Mouse (Mus musculus): Measurements from ENCODE around the gene Vdac1. TPM values are rescaled to one million over a fixed set of nuclear protein-coding genes. Genes with fewer than 3 reads are reported as not detected.
"Not testable (repeated sequence)": the region's sequence is repeated elsewhere in the genome, so short reads cannot be mapped to it uniquely, and the experiment has no call there.

Gene Vdac1
- polyA plus RNA-seq, 1 experiment: 341 TPM

DNA sequence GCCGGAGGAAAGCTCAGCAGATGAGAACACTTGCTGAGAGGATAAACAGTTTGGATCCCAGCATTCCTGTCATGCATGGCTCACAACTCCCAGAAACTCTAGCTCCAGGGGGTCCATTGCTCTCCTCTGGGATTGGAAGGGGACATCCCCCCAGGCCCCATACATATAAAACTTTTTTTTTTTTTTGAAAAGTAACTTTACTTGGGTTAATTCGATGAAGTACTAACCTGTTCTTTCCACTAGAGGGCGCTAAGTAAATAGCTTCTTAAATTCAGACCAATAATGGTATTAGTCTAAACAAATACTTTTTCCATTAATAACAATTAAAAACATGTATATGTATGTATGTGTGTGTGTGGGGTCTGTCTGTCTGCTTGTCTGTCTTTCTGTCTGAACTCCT lies 24.0 kb downstream of the Vdac1 start:
- DNase-seq: no peak
- WGBS: 47% methylated on average over 3 of the region's 3 CpGs
- Histone ChIP-seq H3K4me3 (ENCODE audit: insufficient read depth, low read depth, low read length) (no peak overlapping the region), H3K27ac (ENCODE audit: insufficient read depth, low read depth, low read length) (no peak overlapping the region), H3K36me3 (ENCODE audit: control insufficient read depth, insufficient read depth, low read length) (peaks cover 25% of the 10 kb centered on the region), H3K4me1 (ENCODE audit: control insufficient read depth, insufficient read depth, low read length) (no peaks in the 10 kb centered on the region; the same call in 1 of the 2 replicates), H3K27me3 (replicated peaks; ENCODE audit: control insufficient read depth, insufficient read depth, low read length) (no peaks in the 10 kb centered on the region)
- TF ChIP-seq CTCF (conservative IDR thresholded peaks at IDR 0.05; ENCODE audit: insufficient read depth, insufficient read length, low read depth, low read length): no peak
- no peak for TF ChIP-seq POLR2A (IDR thresholded peaks at IDR 0.05; ENCODE audit: low read depth, low read length)

DNA sequence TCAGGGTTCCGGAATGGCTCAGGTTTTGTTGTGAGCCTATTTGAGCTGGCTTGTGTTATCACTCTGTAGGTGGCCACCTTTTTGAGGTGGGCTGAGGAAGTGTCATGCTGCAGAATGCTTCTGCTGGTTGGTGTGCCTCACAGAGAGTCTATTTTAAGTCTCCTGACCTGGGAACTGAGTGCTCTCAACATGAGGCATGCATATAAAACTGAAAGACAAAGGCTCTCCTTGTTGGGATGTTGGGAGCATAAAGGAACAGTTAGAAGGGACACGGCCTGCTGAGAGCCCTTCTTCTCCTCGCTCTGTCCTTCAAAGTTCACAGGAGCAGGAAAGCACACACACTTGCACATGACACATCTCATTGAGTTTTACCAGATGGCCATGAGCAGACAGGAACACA lies 26.2 kb downstream of the Vdac1 start:
- H3K4me1 ChIP-seq (ENCODE audit: control insufficient read depth, insufficient read depth, low read length): no peaks in the 10 kb centered on the region; the same call in 1 of the 2 replicates
- no peak for DNase-seq
- no peak overlapping the region for H3K4me3 ChIP-seq (ENCODE audit: insufficient read depth, low read depth, low read length)
- no peaks in the 10 kb centered on the region for H3K27me3 ChIP-seq (replicated peaks; ENCODE audit: control insufficient read depth, insufficient read depth, low read length)
- TF ChIP-seq POLR2A (IDR thresholded peaks at IDR 0.05; ENCODE audit: low read depth, low read length) (no peak), CTCF (conservative IDR thresholded peaks at IDR 0.05; ENCODE audit: insufficient read depth, insufficient read length, low read depth, low read length) (no peak)
- WGBS: 94% methylated on average over 3 of the region's 3 CpGs
- no peak overlapping the region for H3K27ac ChIP-seq (ENCODE audit: insufficient read depth, low read depth, low read length)
- peaks cover 23% of the 10 kb centered on the region for H3K36me3 ChIP-seq (ENCODE audit: control insufficient read depth, insufficient read depth, low read length)

DNA sequence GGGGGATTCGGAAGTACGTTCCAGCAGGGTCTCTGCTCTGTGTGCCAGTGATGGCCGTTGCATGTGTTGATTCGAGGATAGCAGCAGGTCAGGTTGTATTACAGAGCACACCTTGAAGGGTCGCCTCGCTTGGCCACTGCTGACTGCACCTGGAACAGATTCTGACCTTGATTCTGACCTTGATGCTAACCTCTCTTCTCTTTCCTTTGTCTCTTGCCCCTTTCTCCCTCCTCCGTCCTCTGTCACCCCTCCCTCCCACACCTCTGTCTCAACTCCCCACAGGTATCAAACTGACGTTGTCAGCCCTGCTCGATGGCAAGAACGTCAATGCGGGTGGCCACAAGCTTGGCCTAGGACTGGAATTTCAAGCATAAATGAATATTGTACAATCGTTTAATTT lies 27.5 kb downstream of the Vdac1 start:
- 73% methylated on average over 12 of the region's 12 CpGs for WGBS
- no peak overlapping the region for H3K27ac ChIP-seq (ENCODE audit: insufficient read depth, low read depth, low read length)
- no peaks in the 10 kb centered on the region for H3K27me3 ChIP-seq (replicated peaks; ENCODE audit: control insufficient read depth, insufficient read depth, low read length)
- TF ChIP-seq CTCF (conservative IDR thresholded peaks at IDR 0.05; ENCODE audit: insufficient read depth, insufficient read length, low read depth, low read length) (no peak), POLR2A (IDR thresholded peaks at IDR 0.05; ENCODE audit: low read depth, low read length) (no peak)
- no peaks in the 10 kb centered on the region; the same call in 1 of the 2 replicates for H3K4me1 ChIP-seq (ENCODE audit: control insufficient read depth, insufficient read depth, low read length)
- H3K36me3 ChIP-seq (ENCODE audit: control insufficient read depth, insufficient read depth, low read length): peaks cover 23% of the 10 kb centered on the region
- no peak for DNase-seq
- H3K4me3 ChIP-seq (ENCODE audit: insufficient read depth, low read depth, low read length): no peak overlapping the region

DNA sequence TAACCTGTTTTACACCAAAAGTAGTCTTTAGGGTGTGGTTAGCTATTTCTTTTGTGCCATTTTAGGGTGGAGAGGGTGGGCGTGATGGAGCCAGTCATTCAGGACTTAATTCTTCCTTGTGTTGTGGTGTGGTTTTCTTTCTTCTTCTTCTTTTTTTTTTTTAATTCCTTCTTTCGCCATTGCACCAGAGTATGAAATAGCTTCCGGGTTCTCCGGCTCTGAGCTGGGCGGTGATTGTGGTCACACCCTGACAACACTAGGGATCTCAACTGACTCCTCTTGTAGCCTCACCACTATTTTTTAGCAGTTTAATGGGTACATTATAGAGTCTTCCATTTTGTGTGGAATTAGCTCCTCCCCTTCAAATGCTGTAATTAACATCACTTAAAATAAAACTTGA lies 28.3 kb downstream of the Vdac1 start:
- H3K27me3 ChIP-seq (replicated peaks; ENCODE audit: control insufficient read depth, insufficient read depth, low read length); DNase-seq; H3K4me1 ChIP-seq (ENCODE audit: control insufficient read depth, insufficient read depth, low read length); H3K4me3 ChIP-seq (ENCODE audit: insufficient read depth, low read depth, low read length); H3K27ac ChIP-seq (ENCODE audit: insufficient read depth, low read depth, low read length): not testable (repeated sequence)
- H3K36me3 ChIP-seq (ENCODE audit: control insufficient read depth, insufficient read depth, low read length): peaks cover 22% of the 10 kb centered on the region
- 85% methylated on average over 5 of the region's 5 CpGs for WGBS

DNA sequence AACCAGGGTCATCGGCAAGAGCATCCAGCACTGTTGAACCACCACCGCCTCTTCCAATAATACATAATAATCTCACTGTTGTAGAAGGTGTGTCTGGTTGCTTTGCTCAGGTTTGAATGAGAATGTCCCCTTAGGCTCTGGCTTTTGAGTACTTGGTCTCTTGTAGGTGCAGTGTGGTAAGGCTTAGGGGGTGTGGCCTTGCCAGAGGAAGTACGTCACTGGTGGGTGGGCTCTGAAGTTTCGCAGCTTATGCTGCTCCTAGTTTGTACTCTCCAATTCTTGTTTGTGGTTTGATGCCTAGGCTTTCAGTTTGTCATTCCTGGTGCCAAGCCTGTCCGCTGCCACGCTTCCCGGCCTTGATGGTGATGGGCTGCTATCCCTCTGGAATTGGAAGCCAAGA lies 29.3 kb downstream of the Vdac1 start:
- Histone ChIP-seq H3K27ac (ENCODE audit: insufficient read depth, low read depth, low read length) (no peak overlapping the region), H3K4me1 (ENCODE audit: control insufficient read depth, insufficient read depth, low read length) (peaks cover 2% of the 10 kb centered on the region; the same call in 1 of the 2 replicates), H3K27me3 (replicated peaks; ENCODE audit: control insufficient read depth, insufficient read depth, low read length) (no peaks in the 10 kb centered on the region), H3K36me3 (ENCODE audit: control insufficient read depth, insufficient read depth, low read length) (peaks cover 20% of the 10 kb centered on the region), H3K4me3 (ENCODE audit: insufficient read depth, low read depth, low read length) (no peak overlapping the region)
- TF ChIP-seq CTCF (conservative IDR thresholded peaks at IDR 0.05; ENCODE audit: insufficient read depth, insufficient read length, low read depth, low read length) (no peak), POLR2A (IDR thresholded peaks at IDR 0.05; ENCODE audit: low read depth, low read length) (no peak)
- 89% methylated on average over 7 of the region's 7 CpGs for WGBS
- no peak for DNase-seq

DNA sequence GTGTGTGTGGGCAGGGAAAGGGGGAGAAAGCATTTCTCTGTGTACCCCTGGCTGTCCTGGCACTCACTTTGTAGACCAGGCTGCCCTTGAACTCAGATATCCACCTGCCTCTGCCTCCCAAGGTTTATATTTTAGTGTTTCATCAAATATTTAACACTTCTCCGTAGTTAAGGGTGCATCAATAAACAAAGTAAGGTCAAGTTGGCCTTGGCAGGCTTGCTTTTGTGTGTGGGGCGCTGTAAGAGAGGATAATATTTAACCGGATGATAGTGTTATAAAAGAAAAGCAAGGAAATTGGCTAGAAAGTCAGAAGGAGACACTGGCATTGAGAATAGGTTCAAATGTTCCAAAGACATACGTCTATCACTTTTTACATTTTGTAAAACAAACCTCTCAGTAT lies 33.8 kb downstream of the Vdac1 start:
- H3K4me3 ChIP-seq (ENCODE audit: insufficient read depth, low read depth, low read length): no peak overlapping the region
- peaks cover 7% of the 10 kb centered on the region; the same call in 1 of the 2 replicates for H3K4me1 ChIP-seq (ENCODE audit: control insufficient read depth, insufficient read depth, low read length)
- no peaks in the 10 kb centered on the region for H3K36me3 ChIP-seq (ENCODE audit: control insufficient read depth, insufficient read depth, low read length)
- peak; percentile 82 for DNase-seq
- no peak overlapping the region; the same call in 1 of the 2 replicates for H3K27ac ChIP-seq (ENCODE audit: insufficient read depth, low read depth, low read length)
- WGBS: 34% methylated on average over 4 of the region's 4 CpGs
- H3K27me3 ChIP-seq (replicated peaks; ENCODE audit: control insufficient read depth, insufficient read depth, low read length): no peaks in the 10 kb centered on the region
- TF ChIP-seq CTCF (conservative IDR thresholded peaks at IDR 0.05; ENCODE audit: insufficient read depth, insufficient read length, low read depth, low read length) (no peak), POLR2A (IDR thresholded peaks at IDR 0.05; ENCODE audit: low read depth, low read length) (no peak)

DNA sequence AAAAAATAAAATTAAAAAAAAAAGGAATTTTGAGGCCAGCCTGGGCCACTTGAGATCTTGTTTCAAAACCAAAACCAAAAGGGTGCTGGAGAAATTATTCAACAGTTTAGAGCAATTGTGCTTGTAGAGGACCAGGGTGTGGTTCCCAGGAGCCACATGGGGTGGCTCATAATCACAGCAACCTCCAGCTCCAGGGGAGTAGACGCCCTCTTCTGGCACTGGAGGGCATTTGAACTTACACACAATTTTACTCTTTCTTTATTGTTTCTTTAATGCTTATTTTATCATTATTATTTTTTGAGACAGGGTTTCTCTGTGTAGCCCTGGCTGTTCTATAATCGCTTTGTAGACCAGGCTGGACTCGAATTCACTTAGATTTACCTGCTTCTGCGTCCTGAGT lies 34.7 kb downstream of the Vdac1 start:
- WGBS: 50% methylated on average over 4 of the region's 4 CpGs
- Histone ChIP-seq H3K36me3 (ENCODE audit: control insufficient read depth, insufficient read depth, low read length) (no peaks in the 10 kb centered on the region), H3K27me3 (replicated peaks; ENCODE audit: control insufficient read depth, insufficient read depth, low read length) (no peaks in the 10 kb centered on the region), H3K4me3 (ENCODE audit: insufficient read depth, low read depth, low read length) (no peak overlapping the region), H3K4me1 (ENCODE audit: control insufficient read depth, insufficient read depth, low read length) (peaks cover 7% of the 10 kb centered on the region; the same call in 1 of the 2 replicates), H3K27ac (ENCODE audit: insufficient read depth, low read depth, low read length) (no peak overlapping the region)
- no peak for DNase-seq
- TF ChIP-seq CTCF (conservative IDR thresholded peaks at IDR 0.05; ENCODE audit: insufficient read depth, insufficient read length, low read depth, low read length) (no peak), POLR2A (IDR thresholded peaks at IDR 0.05; ENCODE audit: low read depth, low read length) (no peak)
